Mouse (Mus musculus) midbrain, embryonic 11.5 days (tissue): ENCODE measurements around the gene Neurog3. TPM values are rescaled to one million over a fixed set of nuclear protein-coding genes. Genes with fewer than 3 reads are reported as not detected.

Experiments used
- polyA plus RNA-seq: library from polyadenylated mRNA; unstranded; fragments of >200 nt; fragmentation: Nextera tagmentation; extraction: Ambion mirVana; gene quantifications from 2 replicates; pipeline ENCODE4 v1.2.1, GENCODE M21; 2014

Gene Neurog3
- polyA plus RNA-seq, 1 experiment from 2014 or later: 0.34 TPM

Other genes with a start within 250 kb of the Neurog3 start
- gene Col13a1, start 154.0 kb upstream of the Neurog3 start, polyA plus RNA-seq: 2.1 and 2.7 TPM in 2 replicates
- gene Fam241b, start 10.8 kb downstream of the Neurog3 start, polyA plus RNA-seq: 7.1 and 7.6 TPM in 2 replicates
- gene Tspan15, start 98.2 kb downstream of the Neurog3 start, polyA plus RNA-seq: 8.6 and 9.3 TPM in 2 replicates
- gene Tacr2, start 119.3 kb downstream of the Neurog3 start, polyA plus RNA-seq: not detected in 2 replicates
- gene Hk1, start 246.8 kb downstream of the Neurog3 start, polyA plus RNA-seq: 19.3 and 23.4 TPM in 2 replicates